Mouse (Mus musculus) stomach, embryonic 16.5 days (tissue): ENCODE measurements at regions not wholly inside any gene's neighbourhood (a gene's known extent, or its start where the extent isn't known, plus 50 kb on each side); places are given as distances from the start of the nearest gene placed in this dataset.

Experiments
- ATAC-seq: fragments of 200-750 bp; cut with Nextera tagmentation; 2 replicates; pipeline ENCODE4 v1.8.0; 2017; ENCODE audit warnings: moderate number of reproducible peaks, moderate TSS enrichment; ENCODE audit not compliant: insufficient read depth, low FRiP score
- H3K27ac ChIP-seq: fragments of 300-500 bp; sonication (generic); 2 replicates; pipeline ENCODE4 v1.5.1; 2014; ENCODE audit warnings: low read length
- H3K27me3 ChIP-seq: fragments of 300-500 bp; sonication (generic); 2 replicates; pipeline ENCODE4 v1.6.1; 2014; ENCODE audit warnings: low read length, control low read depth, mixed read lengths; ENCODE audit not compliant: control insufficient read depth, insufficient read depth
- H3K36me3 ChIP-seq: fragments of 300-500 bp; sonication (generic); 2 replicates; pipeline ENCODE4 v1.6.1; 2014; ENCODE audit warnings: low read length; ENCODE audit not compliant: control insufficient read depth, insufficient read depth
- H3K4me1 ChIP-seq: fragments of 300-500 bp; sonication (generic); 2 replicates; pipeline ENCODE4 v1.6.1; 2014; ENCODE audit warnings: low read length, control low read depth, mixed read lengths; ENCODE audit not compliant: control insufficient read depth, insufficient read depth
- H3K4me2 ChIP-seq: fragments of 300-500 bp; sonication (generic); 2 replicates; pipeline ENCODE4 v1.6.1; 2014; ENCODE audit warnings: low read depth, low read length, mixed read lengths
- H3K4me3 ChIP-seq: fragments of 300-500 bp; sonication (generic); replicated peaks from 2 replicates; pipeline ENCODE4 v1.5.1; 2014; ENCODE audit warnings: mild to moderate bottlenecking, low read length
- H3K9ac ChIP-seq: fragments of 300-500 bp; sonication (generic); 2 replicates; pipeline ENCODE4 v1.6.1; 2014; ENCODE audit warnings: low read length
- H3K9me3 ChIP-seq: fragments of 300-500 bp; sonication (generic); replicated peaks from 2 replicates; pipeline ENCODE4 v1.6.1; 2016; ENCODE audit warnings: low read length, control low read depth; ENCODE audit not compliant: control insufficient read depth
- WGBS: fragments of 180-500 bp; shearing (Covaris S2); extraction: QIAGEN DNeasy Blood & Tissue Kit; methylation state at CpG from one replicate; pipeline ENCODE4 v1.1.7; 2014; 5-methylcytosine and 5-hydroxymethylcytosine counted together

GRCm38 (mm10) chr8:118005186-118005585 is 203.4 kb upstream of the Mphosph6 start:
- Histone ChIP-seq H3K4me3 (no peak overlapping the region), H3K27ac (no peak overlapping the region), H3K4me1 (no peaks in the 10 kb centered on the region), H3K9ac (no peak overlapping the region), H3K9me3 (no peaks in the 10 kb centered on the region), H3K4me2 (no peak overlapping the region), H3K36me3 (no peaks in the 10 kb centered on the region), H3K27me3 (no peaks in the 10 kb centered on the region)
- 43% methylated on average over 2 of the region's 2 CpGs for WGBS
- ATAC-seq = no peak

GRCm38 (mm10) chr8:118004391-118004851 is 202.7 kb upstream of the Mphosph6 start:
- Histone ChIP-seq H3K4me1 (no peaks in the 10 kb centered on the region), H3K27me3 (no peaks in the 10 kb centered on the region), H3K4me2 (no peak overlapping the region), H3K9ac (no peak overlapping the region), H3K27ac (no peak overlapping the region), H3K36me3 (no peaks in the 10 kb centered on the region), H3K4me3 (no peak overlapping the region), H3K9me3 (no peaks in the 10 kb centered on the region)
- no peak for ATAC-seq
- WGBS = 33% methylated on average over 7 of the region's 7 CpGs

- Histone ChIP-seq H3K4me1 (no peaks in the 10 kb centered on the region), H3K27ac (no peak overlapping the region), H3K36me3 (no peaks in the 10 kb centered on the region), H3K4me2 (no peak overlapping the region), H3K27me3 (no peaks in the 10 kb centered on the region), H3K9me3 (no peaks in the 10 kb centered on the region), H3K4me3 (no peak overlapping the region), H3K9ac (no peak overlapping the region)
- no peak for ATAC-seq
- WGBS = 85% methylated on average over 10 of the region's 10 CpGs
These were observed 199.4 kb upstream of the Mphosph6 start for GRCm38 (mm10) chr8:118001138-118001537.

- no peak overlapping the region for H3K27ac ChIP-seq
- H3K4me2 ChIP-seq = no peak overlapping the region
- WGBS = 86% methylated on average over 7 of the region's 7 CpGs
- H3K9ac ChIP-seq = no peak overlapping the region
- H3K36me3 ChIP-seq = no peaks in the 10 kb centered on the region
- no peaks in the 10 kb centered on the region for H3K4me1 ChIP-seq
- no peaks in the 10 kb centered on the region for H3K9me3 ChIP-seq
- H3K4me3 ChIP-seq = no peak overlapping the region
- no peaks in the 10 kb centered on the region for H3K27me3 ChIP-seq
- no peak for ATAC-seq
These were observed 190.1 kb upstream of the Mphosph6 start for GRCm38 (mm10) chr8:117991826-117992225.

GRCm38 (mm10) chr8:117988781-117989180 is 187.0 kb upstream of the Mphosph6 start:
- ATAC-seq = no peak
- Histone ChIP-seq H3K27ac (no peak overlapping the region), H3K4me1 (no peaks in the 10 kb centered on the region), H3K9ac (no peak overlapping the region), H3K4me2 (no peak overlapping the region), H3K27me3 (no peaks in the 10 kb centered on the region), H3K9me3 (no peaks in the 10 kb centered on the region), H3K4me3 (no peak overlapping the region), H3K36me3 (no peaks in the 10 kb centered on the region)
- 43% methylated on average over 5 of the region's 5 CpGs for WGBS

GRCm38 (mm10) chr8:117968306-117968705 is 166.6 kb upstream of the Mphosph6 start:
- Histone ChIP-seq H3K4me2 (no peak overlapping the region), H3K4me3 (no peak overlapping the region), H3K4me1 (no peaks in the 10 kb centered on the region), H3K9ac (no peak overlapping the region), H3K9me3 (no peaks in the 10 kb centered on the region), H3K27ac (no peak overlapping the region), H3K36me3 (no peaks in the 10 kb centered on the region), H3K27me3 (no peaks in the 10 kb centered on the region)
- ATAC-seq = no peak
- WGBS = 86% methylated on average over 5 of the region's 5 CpGs

- Histone ChIP-seq H3K27ac (no peak overlapping the region), H3K9me3 (no peaks in the 10 kb centered on the region), H3K4me2 (no peak overlapping the region), H3K27me3 (no peaks in the 10 kb centered on the region), H3K4me3 (no peak overlapping the region), H3K36me3 (no peaks in the 10 kb centered on the region), H3K4me1 (no peaks in the 10 kb centered on the region), H3K9ac (no peak overlapping the region)
- no peak for ATAC-seq
- WGBS = 88% methylated on average over 5 of the region's 5 CpGs
These were observed 164.8 kb upstream of the Mphosph6 start for GRCm38 (mm10) chr8:117966556-117966955.

GRCm38 (mm10) chr8:117963426-117963825 is 161.7 kb upstream of the Mphosph6 start:
- Histone ChIP-seq H3K9ac (no peak overlapping the region), H3K4me1 (no peaks in the 10 kb centered on the region), H3K9me3 (no peaks in the 10 kb centered on the region), H3K4me3 (no peak overlapping the region), H3K36me3 (no peaks in the 10 kb centered on the region), H3K27ac (no peak overlapping the region), H3K27me3 (no peaks in the 10 kb centered on the region), H3K4me2 (no peak overlapping the region)
- no peak for ATAC-seq
- 80% methylated on average over 13 of the region's 13 CpGs for WGBS

GRCm38 (mm10) chr8:117962666-117963065 is 160.9 kb upstream of the Mphosph6 start:
- no peaks in the 10 kb centered on the region for H3K4me1 ChIP-seq
- whole genome bisulfite sequencing = 66% methylated on average over 8 of the region's 8 CpGs
- ATAC-seq = no peak

GRCm38 (mm10) chr8:117959501-117959900 is 157.8 kb upstream of the Mphosph6 start:
- no peaks in the 10 kb centered on the region for H3K4me1 ChIP-seq
- no peak for ATAC-seq
- H3K9ac ChIP-seq = no peak overlapping the region
- WGBS = 71% methylated on average over 8 of the region's 8 CpGs
- H3K9me3 ChIP-seq = no peaks in the 10 kb centered on the region
- H3K4me2 ChIP-seq = no peak overlapping the region
- no peaks in the 10 kb centered on the region for H3K36me3 ChIP-seq
- H3K4me3 ChIP-seq = no peak overlapping the region
- no peak overlapping the region for H3K27ac ChIP-seq
- H3K27me3 ChIP-seq = no peaks in the 10 kb centered on the region

More at GRCm38 (mm10) chr8:117962666-117963065, 160.9 kb upstream of the Mphosph6 start:
- Histone ChIP-seq H3K9ac (no peak overlapping the region), H3K27ac (no peak overlapping the region), H3K36me3 (no peaks in the 10 kb centered on the region), H3K9me3 (no peaks in the 10 kb centered on the region), H3K4me2 (no peak overlapping the region), H3K4me3 (no peak overlapping the region), H3K27me3 (no peaks in the 10 kb centered on the region)
